Mouse (Mus musculus): ENCODE measurements around the gene Cadm1.

GRCm38 (mm10) chr9:47900734-47901133, 370.8 kb downstream of the Cadm1 start:
- TF ChIP-seq CTCF (IDR thresholded peaks at IDR 0.05; ENCODE audit: low read depth): no peak
- TF ChIP-seq EP300 (IDR thresholded peaks at IDR 0.05; ENCODE audit: low read depth): no peak

All from liver, postnatal 0 days (tissue).